Mouse (Mus musculus): Measurements from ENCODE around the gene Kazn.

Kazn gene

GRCm38 (mm10) chr4:142239240-142240126 is at the start of gene Kazn:
TSS of gene Kazn (minus strand) at chr4:142239401.
- peak; percentile 61 for DNase-seq (ENCODE audit: low spot score)

- no peak for DNase-seq (ENCODE audit: low spot score)
Observed at GRCm38 (mm10) chr4:142285471-142285870, 46.3 kb upstream of the Kazn start.

GRCm38 (mm10) chr4:142283867-142284266 is 44.7 kb upstream of the Kazn start:
- no peak for DNase-seq (ENCODE audit: low spot score)

GRCm38 (mm10) chr4:142278197-142278575 is 39.0 kb upstream of the Kazn start:
- no peak for DNase-seq (ENCODE audit: low spot score)

- DNase-seq (ENCODE audit: low spot score), result no peak
Observed at GRCm38 (mm10) chr4:142277481-142278196, 38.4 kb upstream of the Kazn start.

GRCm38 (mm10) chr4:142275242-142275641 is 36.0 kb upstream of the Kazn start:
- DNase-seq (ENCODE audit: low spot score), result no peak

GRCm38 (mm10) chr4:142274441-142275234 is 35.4 kb upstream of the Kazn start:
- no peak for DNase-seq (ENCODE audit: low spot score)

- no peak for DNase-seq (ENCODE audit: low spot score)
Observed at GRCm38 (mm10) chr4:142271506-142271905, 32.3 kb upstream of the Kazn start.

GRCm38 (mm10) chr4:142267832-142268231 is 28.6 kb upstream of the Kazn start:
- DNase-seq (ENCODE audit: low spot score), result no peak

- DNase-seq (ENCODE audit: low spot score), result no peak
Observed at GRCm38 (mm10) chr4:142267348-142267819, 28.2 kb upstream of the Kazn start.

GRCm38 (mm10) chr4:142264335-142264734 is 25.1 kb upstream of the Kazn start:
- DNase-seq (ENCODE audit: low spot score), result no peak

- DNase-seq (ENCODE audit: low spot score), result no peak
Observed at GRCm38 (mm10) chr4:142261725-142262124, 22.5 kb upstream of the Kazn start.

GRCm38 (mm10) chr4:142258730-142259129 is 19.5 kb upstream of the Kazn start:
- DNase-seq (ENCODE audit: low spot score), result no peak

- no peak for DNase-seq (ENCODE audit: low spot score)
Observed at GRCm38 (mm10) chr4:142254088-142254487, 14.9 kb upstream of the Kazn start.

- no peak for DNase-seq (ENCODE audit: low spot score)
Observed at GRCm38 (mm10) chr4:142251471-142252354, 12.5 kb upstream of the Kazn start.

- DNase-seq (ENCODE audit: low spot score), result no peak
Observed at GRCm38 (mm10) chr4:142250054-142250453, 10.9 kb upstream of the Kazn start.

GRCm38 (mm10) chr4:142249401-142249800 is 10.2 kb upstream of the Kazn start:
- no peak for DNase-seq (ENCODE audit: low spot score)

GRCm38 (mm10) chr4:142248426-142248825 is 9.2 kb upstream of the Kazn start:
- no peak for DNase-seq (ENCODE audit: low spot score)

GRCm38 (mm10) chr4:142246698-142247097 is 7.5 kb upstream of the Kazn start:
- DNase-seq (ENCODE audit: low spot score), result no peak

- DNase-seq (ENCODE audit: low spot score), result no peak
Observed at GRCm38 (mm10) chr4:142244641-142245040, 5.4 kb upstream of the Kazn start.

GRCm38 (mm10) chr4:142242750-142243383 is 3.7 kb upstream of the Kazn start:
- no peak for DNase-seq (ENCODE audit: low spot score)
